Mouse (Mus musculus): Measurements from ENCODE around the gene Drg1.

DNA sequence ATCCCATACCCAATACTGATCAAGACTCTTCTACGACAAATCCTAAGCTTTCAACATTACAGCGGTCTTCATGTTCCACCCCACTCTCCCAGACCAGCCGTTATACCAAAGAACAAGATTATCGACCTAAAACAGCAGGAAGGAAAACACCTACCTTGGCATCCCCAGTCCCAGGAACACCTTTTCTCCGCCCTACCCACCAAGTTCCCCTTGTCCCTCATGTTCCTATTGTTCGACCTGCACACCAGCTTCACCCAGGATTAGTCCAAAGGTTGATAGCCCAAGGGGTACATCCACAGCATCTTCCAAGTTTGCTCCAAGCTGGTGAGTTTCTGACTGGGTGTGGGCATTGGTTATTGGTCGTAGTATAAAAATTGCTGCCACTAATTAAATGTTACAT is 23.8 kb downstream of the Drg1 start:
- TF ChIP-seq CTCF (IDR thresholded peaks at IDR 0.05; ENCODE audit: borderline replicate concordance, insufficient read depth, low read depth, low read length) (no peak), POLR2A (IDR thresholded peaks at IDR 0.05; ENCODE audit: borderline replicate concordance, insufficient read depth, low read length) (no peak)
